Mouse (Mus musculus) neural tube, embryonic 14.5 days (tissue): Measurements from ENCODE around the gene Vmn1r3. TPM values are rescaled to one million over a fixed set of nuclear protein-coding genes. Genes with fewer than 3 reads are reported as not detected.
"Not testable (repeated sequence)": the region's sequence is repeated elsewhere in the genome, so short reads cannot be mapped to it uniquely, and the experiment has no call there.

Source experiments
- ATAC-seq: fragments of 200-750 bp; cut with Nextera tagmentation; 2 replicates; pipeline ENCODE4 v1.8.0; 2017; ENCODE audit warnings: low read depth, mild to moderate bottlenecking, moderate TSS enrichment, moderate library complexity
- H3K27ac ChIP-seq: fragments of 300-500 bp; sonication (generic); 2 replicates; pipeline ENCODE4 v1.5.1; 2014; ENCODE audit warnings: low read depth, mild to moderate bottlenecking, control low read depth, low read length, moderate library complexity, mixed read lengths
- H3K27me3 ChIP-seq: fragments of 300-500 bp; sonication (generic); 2 replicates; pipeline ENCODE4 v1.6.1; 2014; ENCODE audit warnings: low read length; ENCODE audit not compliant: control insufficient read depth, insufficient read depth
- H3K36me3 ChIP-seq: fragments of 300-500 bp; sonication (generic); 2 replicates; pipeline ENCODE4 v1.6.1; 2014; ENCODE audit warnings: low read length, mixed read lengths; ENCODE audit not compliant: control insufficient read depth, insufficient read depth
- H3K4me1 ChIP-seq: fragments of 300-500 bp; sonication (generic); 2 replicates; pipeline ENCODE4 v1.6.1; 2014; ENCODE audit warnings: low read length; ENCODE audit not compliant: control insufficient read depth, insufficient read depth
- H3K4me2 ChIP-seq: fragments of 300-500 bp; sonication (generic); 2 replicates; pipeline ENCODE4 v1.6.1; 2014; ENCODE audit warnings: mild to moderate bottlenecking, low read depth, low read length, control low read depth
- H3K4me3 ChIP-seq: fragments of 300-500 bp; sonication (generic); 2 replicates; pipeline ENCODE4 v1.5.1; 2014; ENCODE audit warnings: low read depth, low read length, control low read depth, mixed read lengths
- H3K9ac ChIP-seq: fragments of 300-500 bp; sonication (generic); replicated peaks from 2 replicates; pipeline ENCODE4 v1.6.1; 2014; ENCODE audit warnings: low read depth, mild to moderate bottlenecking, control low read depth, low read length, mixed read lengths
- H3K9me3 ChIP-seq: fragments of 300-500 bp; sonication (generic); 2 replicates; pipeline ENCODE4 v1.6.1; 2016; ENCODE audit warnings: low read length; ENCODE audit not compliant: control insufficient read depth
- WGBS: fragments of 180-500 bp; shearing (Covaris S2); extraction: QIAGEN DNeasy Blood & Tissue Kit; methylation state at CpG from one replicate; pipeline ENCODE4 v1.1.7; 2014; 5-methylcytosine and 5-hydroxymethylcytosine counted together
- polyA plus RNA-seq: library from polyadenylated mRNA; unstranded; fragments of >200 nt; fragmentation: Nextera tagmentation; extraction: Ambion mirVana; gene quantifications from 2 replicates; pipeline ENCODE4 v1.2.1, GENCODE M21; 2014

Vmn1r3 gene
- polyA plus RNA-seq, 1 experiment from 2014 or later, result not detected

- no peak overlapping the region for H3K4me2 ChIP-seq
- 94% methylated on average over 4 of the region's 4 CpGs for WGBS
- no peaks in the 10 kb centered on the region for H3K27me3 ChIP-seq
- no peak overlapping the region for H3K27ac ChIP-seq
- H3K9me3 ChIP-seq, result peaks cover 8% of the 10 kb centered on the region; the same call in 1 of the 2 replicates
- no peaks in the 10 kb centered on the region for H3K36me3 ChIP-seq
- H3K4me1 ChIP-seq, result no peaks in the 10 kb centered on the region
- no peak overlapping the region for H3K4me3 ChIP-seq
- no peak for ATAC-seq
- H3K9ac ChIP-seq, result no peak overlapping the region
Measured at GRCm38 (mm10) chr4:3165046-3165445, 20.1 kb downstream of the Vmn1r3 start.

GRCm38 (mm10) chr4:3164429-3164828 is 20.7 kb downstream of the Vmn1r3 start:
- H3K4me1 ChIP-seq, H3K9me3 ChIP-seq, ATAC-seq, H3K27ac ChIP-seq, H3K9ac ChIP-seq, H3K4me3 ChIP-seq, H3K4me2 ChIP-seq, H3K36me3 ChIP-seq, H3K27me3 ChIP-seq: not testable (repeated sequence)

- WGBS, result 75% methylated on average over 2 of the region's 2 CpGs
- not testable (repeated sequence) for ATAC-seq, H3K9me3 ChIP-seq, H3K4me2 ChIP-seq, H3K27me3 ChIP-seq, H3K27ac ChIP-seq, H3K4me3 ChIP-seq, H3K36me3 ChIP-seq, H3K4me1 ChIP-seq, H3K9ac ChIP-seq
Measured at GRCm38 (mm10) chr4:3153320-3153719, 31.8 kb downstream of the Vmn1r3 start.

- H3K4me1 ChIP-seq, H3K4me3 ChIP-seq, ATAC-seq, H3K27ac ChIP-seq, H3K4me2 ChIP-seq, H3K9ac ChIP-seq, H3K27me3 ChIP-seq, H3K36me3 ChIP-seq, H3K9me3 ChIP-seq: not testable (repeated sequence)
- WGBS, result no CpG with 5 or more reads among the region's 3 CpGs
Measured at GRCm38 (mm10) chr4:3147926-3148325, 37.2 kb downstream of the Vmn1r3 start.

Other genes with a start within 250 kb of the Vmn1r3 start
- not detected in 2 replicates for gene Vmn1r2, start 18.0 kb downstream of the Vmn1r3 start, polyA plus RNA-seq